Mouse (Mus musculus) cerebellum, postnatal 14 days (tissue): ENCODE measurements around the gene Plcb1.
A peak's percentile ranks its signal among the peaks of the same experiment; 100 is the strongest.

ENCODE experiments used
- DNase-seq, 2 experiments: peaks; one replicate each; pipeline ENCODE4 v3.0.0; 2021; ENCODE audit warnings: mixed read lengths in 2 of 2

The Plcb1 gene

GRCm38 (mm10) chr2:135323955-135324302 lies 538.1 kb downstream of the Plcb1 start:
- peak; percentile 92 to 95 for DNase-seq

GRCm38 (mm10) chr2:135328756-135329155 lies 542.9 kb downstream of the Plcb1 start:
- DNase-seq, result peak; percentile 61 to 69

- peak; percentile 73 to 77 for DNase-seq
These were observed 544.1 kb downstream of the Plcb1 start for GRCm38 (mm10) chr2:135329782-135330545.

GRCm38 (mm10) chr2:135331868-135332267 lies 546.0 kb downstream of the Plcb1 start:
- no peak for DNase-seq

GRCm38 (mm10) chr2:135356311-135356710 lies 570.4 kb downstream of the Plcb1 start:
- peak in 1 of 2 experiments; percentile 9 for DNase-seq

- DNase-seq, result peak; percentile 62 to 76
These were observed 575.9 kb downstream of the Plcb1 start for GRCm38 (mm10) chr2:135361798-135362197.

- DNase-seq, result no peak
These were observed 577.1 kb downstream of the Plcb1 start for GRCm38 (mm10) chr2:135362948-135363347.

GRCm38 (mm10) chr2:135370259-135370835 lies 584.5 kb downstream of the Plcb1 start:
- no peak for DNase-seq

DNA sequence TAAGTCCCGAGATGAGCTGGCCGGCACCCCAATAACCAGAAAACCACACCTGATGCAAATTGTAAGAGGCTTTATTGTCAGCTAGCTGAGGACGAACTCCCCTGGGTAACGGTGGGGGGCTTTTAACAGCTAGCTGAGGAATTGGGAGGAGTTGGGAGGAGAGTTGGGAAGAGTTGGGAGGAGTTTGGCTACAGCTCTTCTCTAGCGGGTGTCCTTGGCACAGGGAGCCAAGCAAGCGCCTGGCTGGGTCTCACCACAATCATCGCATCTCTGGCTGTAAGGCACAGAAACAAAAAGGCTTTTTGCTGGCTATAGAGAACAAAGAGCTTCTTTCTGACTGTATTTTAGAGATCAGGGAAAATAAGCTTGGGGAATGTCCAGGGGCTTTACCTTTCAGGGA lies 594.9 kb downstream of the Plcb1 start:
- DNase-seq, result peak; percentile 16 to 20

DNA sequence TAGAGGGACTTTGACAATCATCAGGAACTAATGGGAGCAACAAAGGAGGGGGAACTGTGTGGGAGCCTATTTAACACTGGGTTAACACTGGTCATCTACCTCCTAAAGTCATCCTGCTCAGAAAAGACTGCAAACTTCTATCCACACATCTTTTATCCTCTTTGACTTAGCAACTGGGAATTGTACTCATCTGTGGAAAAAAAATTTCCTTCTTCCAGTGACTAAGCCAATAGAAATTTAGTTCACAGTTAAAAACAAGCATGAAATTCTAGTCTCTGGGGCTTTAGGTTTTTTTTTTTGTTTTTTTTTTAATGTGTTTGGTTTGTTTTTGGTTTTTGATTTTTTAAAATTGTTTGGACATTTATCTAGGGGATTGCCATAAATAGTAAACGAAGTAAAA lies 595.5 kb downstream of the Plcb1 start:
- DNase-seq, result no peak

DNA sequence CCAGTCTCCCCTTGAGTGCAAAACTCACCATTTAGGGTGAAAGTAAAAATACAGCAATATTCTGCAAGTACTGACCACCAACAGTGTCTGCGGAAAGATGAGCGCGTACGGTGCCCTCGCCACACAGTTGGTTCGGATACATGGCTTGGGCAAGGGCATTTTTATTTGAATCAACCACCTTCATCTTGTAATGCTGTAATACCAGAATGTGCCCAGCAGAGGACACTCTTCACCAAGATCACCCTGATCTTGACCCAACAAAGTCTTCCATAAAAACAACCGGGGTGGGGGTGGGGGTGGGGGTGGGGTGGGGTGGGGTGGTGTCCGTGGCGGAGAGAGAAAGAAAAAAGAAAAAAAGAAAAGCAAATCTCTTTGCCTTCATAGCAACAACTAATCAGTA lies 602.1 kb downstream of the Plcb1 start:
- peak; percentile 68 to 71 for DNase-seq

DNA sequence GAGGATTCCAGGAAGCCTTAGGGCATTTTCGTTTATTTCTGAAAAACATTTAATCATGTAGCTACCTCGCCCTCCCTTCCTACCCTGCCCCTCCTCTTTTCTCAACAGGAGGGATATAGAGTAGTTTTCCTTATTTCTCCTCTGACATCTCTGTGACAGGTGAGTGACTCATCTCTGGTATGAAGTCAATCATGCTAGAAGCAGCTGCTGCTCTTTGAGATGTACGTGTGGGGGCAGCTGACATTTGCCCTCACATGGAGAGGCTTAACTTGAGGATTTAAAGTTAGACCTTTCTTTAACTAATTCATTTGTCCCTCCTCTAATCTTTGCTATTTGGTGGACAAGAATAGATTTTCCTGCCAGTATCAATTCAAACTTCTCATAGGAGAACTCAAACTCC lies 608.8 kb downstream of the Plcb1 start:
- no peak for DNase-seq

DNA sequence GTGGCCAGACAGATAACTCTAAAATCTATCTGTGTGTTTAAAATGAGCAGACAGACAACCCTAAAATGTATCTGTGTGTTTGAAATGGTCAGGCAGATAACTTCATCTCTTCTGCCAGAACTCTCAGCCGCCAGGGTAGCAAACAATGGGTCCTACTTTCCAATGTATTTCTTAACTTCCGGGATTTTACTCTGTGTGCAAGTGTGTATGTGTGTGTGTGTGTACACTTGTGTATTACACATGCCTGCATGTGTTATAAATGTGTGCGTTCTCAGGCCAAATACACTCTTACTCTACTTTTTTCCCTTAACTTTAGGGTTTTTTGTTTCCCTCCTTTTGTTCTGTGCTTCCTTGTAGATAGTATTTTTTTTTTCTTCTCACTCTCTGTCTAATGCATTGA lies 610.5 kb downstream of the Plcb1 start:
- no peak for DNase-seq

GRCm38 (mm10) chr2:135397970-135398369 lies 612.1 kb downstream of the Plcb1 start:
- DNase-seq, result no peak

DNA sequence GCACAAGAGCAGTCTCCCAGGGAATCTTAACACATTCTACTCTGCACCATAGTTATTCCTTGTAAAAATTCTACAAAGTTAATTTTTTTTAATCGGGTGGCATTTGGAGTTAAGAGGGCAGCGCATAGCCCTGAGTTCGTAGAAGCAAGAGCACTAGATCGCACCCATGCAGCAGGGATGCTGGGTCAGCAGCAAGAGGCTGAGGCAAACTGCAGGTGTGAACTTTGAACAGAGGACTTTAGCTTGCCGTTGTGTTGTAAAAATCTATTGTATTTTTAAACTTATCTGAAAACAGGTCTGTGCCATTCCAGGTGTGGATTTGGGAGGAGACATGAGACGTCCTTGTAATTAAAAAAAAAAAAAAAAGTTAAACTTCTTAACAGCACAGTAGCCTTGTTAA lies 613.9 kb downstream of the Plcb1 start:
- no peak for DNase-seq

DNA sequence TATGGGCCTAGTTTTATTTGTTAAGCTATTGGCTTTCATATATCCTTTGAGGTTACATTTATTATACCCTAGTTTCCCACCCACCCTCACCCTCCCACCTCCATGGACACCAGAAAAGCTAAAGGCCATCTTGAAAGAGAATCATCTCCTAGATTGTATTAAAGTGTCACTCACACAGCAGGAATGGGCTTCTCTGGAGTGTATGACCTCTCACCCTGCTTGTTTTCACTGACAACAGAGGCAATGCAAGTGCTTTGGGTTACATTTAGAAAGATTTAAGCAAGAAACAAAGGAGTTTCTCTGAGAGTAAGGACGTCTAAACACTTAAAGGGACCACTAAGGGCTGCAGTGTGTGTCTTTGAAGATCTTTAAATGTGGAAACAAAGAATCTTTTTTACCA lies 617.0 kb downstream of the Plcb1 start:
- no peak for DNase-seq

DNA sequence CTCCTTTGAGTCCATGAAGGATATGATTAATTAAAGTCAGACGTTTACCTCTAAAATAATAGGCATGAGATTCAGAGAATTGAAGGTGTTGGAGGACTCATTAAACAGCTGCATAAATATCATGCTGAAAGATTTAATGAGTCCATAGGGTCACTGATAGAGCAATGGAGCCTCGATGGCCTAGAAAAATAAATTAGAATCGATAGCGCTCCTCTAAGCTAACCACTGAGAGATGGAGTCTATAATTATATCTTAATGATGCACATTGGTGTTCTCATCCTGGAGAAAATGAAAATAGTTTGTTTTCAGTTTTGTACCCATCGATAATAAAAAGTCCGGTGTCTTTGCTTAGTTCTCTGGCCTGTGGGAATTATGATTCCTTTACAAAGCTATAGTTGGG lies 617.5 kb downstream of the Plcb1 start:
- DNase-seq, result no peak

- no peak for DNase-seq
These were observed 618.2 kb downstream of the Plcb1 start for GRCm38 (mm10) chr2:135404095-135404494.

DNA sequence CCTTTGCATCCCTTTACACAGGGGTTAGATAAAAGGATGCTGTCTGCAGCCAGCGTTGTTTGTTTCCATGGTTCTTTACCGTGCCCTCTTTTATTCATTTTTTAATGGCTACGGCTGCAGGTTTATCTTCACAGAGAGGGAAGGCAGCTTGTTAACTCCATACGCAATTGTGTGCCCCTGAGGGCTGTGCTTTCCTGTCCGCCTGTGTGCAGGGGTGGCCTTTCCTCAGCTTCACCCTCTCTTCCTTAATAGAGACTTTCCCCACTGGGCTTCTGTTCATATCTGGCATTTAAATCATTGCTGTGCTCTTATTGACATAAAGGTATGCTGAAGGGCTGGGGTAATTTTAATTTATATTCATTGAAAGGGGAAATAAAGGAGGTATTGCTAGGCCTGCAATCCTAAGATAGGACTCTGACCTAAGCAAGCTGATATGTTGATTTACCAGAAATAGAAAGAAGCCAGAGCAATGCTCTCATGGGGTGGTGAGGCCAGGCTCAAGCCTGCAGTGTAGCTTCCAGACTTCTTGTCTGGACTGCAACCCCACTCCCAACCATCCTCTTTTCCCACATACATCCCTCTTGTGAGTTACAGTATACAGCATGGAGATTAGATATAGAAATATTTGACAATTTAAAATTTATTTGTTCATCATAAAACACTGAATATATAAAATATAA lies 623.7 kb downstream of the Plcb1 start:
- DNase-seq, result no peak

DNA sequence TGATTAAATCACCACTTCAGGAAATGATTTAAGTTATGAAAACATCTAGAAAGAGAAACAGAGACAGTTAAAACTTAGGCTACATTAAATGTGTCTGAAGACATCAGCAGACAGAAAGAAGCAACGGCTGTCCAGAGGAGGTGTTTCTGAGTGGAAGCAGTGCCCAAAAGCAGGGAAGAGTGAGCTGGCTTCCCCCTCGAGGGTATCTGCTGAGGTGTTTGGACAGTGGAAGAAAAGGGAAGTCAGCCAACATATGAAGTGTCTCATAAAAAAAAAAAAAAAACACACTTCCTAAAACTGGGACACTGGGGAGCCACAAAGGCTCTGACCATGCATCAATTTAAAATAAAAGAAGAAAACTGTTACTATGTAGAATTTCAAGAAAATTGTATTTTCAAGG lies 625.8 kb downstream of the Plcb1 start:
- no peak for DNase-seq

DNA sequence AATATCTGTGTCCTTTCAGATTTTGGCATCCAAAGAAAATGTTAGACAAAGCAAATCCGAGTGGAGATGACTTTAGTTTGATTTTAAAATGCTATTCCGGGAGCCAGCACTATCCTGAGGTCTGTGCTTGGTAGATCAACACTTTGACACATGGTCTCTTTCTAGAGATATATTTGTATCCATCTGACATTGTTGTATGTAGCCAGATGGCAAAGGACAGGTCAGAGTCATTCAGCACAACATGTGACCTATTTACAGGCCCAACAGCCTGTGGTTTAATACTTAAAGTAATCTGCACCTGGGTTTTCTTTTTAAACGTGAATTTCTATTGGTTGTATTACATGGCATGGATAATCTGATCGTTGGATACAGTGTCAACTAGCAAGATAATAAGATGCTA lies 629.3 kb downstream of the Plcb1 start:
- peak in 1 of 2 experiments; percentile 26 for DNase-seq

GRCm38 (mm10) chr2:135419301-135419700 lies 633.4 kb downstream of the Plcb1 start:
- no peak for DNase-seq

DNA sequence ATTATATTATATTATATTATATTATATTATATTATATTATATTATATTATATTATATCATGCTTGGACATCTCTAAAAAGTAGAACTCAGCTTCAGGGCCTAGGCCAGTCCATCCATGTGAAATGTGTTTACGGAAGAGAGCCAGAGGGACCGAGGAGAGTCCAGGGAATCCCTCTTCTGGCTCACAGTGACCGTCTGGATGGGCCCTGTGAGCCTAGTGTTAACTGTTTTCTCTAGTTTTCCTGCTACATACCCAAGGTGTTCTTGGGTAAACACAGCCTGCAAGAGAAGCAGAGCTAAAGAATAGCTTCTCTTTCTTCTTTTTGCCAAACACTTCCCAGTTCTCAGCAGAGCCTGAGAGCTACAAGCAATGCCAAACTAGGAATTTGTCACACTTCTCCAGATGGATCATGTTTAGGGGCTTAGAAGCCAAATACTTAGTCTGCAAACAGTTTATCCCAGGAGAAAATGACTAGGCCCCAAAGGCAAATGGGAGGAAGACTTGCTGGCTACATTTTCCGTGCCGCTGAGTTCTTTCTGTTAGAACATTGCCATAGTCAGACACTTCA lies 649.2 kb downstream of the Plcb1 start:
- no peak for DNase-seq

DNA sequence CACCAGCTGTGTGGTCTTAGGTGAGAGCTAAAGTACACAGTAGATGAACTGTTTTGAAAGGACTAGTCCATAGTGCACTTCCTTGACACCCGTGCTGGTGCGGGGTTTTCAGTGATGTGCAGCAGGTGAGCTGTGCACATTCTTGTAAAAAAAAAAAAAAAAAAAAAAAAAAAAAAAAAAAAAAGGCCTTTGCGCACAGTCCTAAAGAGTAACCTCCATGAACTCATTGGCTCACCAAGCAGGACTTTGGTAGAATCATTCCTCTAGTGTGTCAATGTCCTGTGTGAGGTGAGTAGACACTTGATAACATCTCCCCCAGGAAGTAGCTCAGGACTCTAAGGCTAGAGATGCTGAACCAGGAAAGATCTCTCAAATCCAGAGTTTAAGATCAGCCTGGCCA lies 653.2 kb downstream of the Plcb1 start:
- no peak for DNase-seq
